Mouse (Mus musculus): ENCODE results near the gene Tssk3. TPM values are rescaled to one million over a fixed set of nuclear protein-coding genes. Genes with fewer than 3 reads are reported as not detected.

The Tssk3 gene
- total RNA-seq, 4 experiments from 2014 or later: not detected

- no peak for DNase-seq (ENCODE audit: low spot score)
Observed at GRCm38 (mm10) chr4:129448713-129449112, 42.1 kb downstream of the Tssk3 start.

GRCm38 (mm10) chr4:129447778-129448563 is 42.9 kb downstream of the Tssk3 start:
- no peak for DNase-seq (ENCODE audit: low spot score)

- DNase-seq (ENCODE audit: low spot score): no peak
Observed at GRCm38 (mm10) chr4:129447360-129447759, 43.5 kb downstream of the Tssk3 start.

GRCm38 (mm10) chr4:129441145-129441544 is 49.7 kb downstream of the Tssk3 start:
- DNase-seq (ENCODE audit: low spot score): no peak

DNA sequence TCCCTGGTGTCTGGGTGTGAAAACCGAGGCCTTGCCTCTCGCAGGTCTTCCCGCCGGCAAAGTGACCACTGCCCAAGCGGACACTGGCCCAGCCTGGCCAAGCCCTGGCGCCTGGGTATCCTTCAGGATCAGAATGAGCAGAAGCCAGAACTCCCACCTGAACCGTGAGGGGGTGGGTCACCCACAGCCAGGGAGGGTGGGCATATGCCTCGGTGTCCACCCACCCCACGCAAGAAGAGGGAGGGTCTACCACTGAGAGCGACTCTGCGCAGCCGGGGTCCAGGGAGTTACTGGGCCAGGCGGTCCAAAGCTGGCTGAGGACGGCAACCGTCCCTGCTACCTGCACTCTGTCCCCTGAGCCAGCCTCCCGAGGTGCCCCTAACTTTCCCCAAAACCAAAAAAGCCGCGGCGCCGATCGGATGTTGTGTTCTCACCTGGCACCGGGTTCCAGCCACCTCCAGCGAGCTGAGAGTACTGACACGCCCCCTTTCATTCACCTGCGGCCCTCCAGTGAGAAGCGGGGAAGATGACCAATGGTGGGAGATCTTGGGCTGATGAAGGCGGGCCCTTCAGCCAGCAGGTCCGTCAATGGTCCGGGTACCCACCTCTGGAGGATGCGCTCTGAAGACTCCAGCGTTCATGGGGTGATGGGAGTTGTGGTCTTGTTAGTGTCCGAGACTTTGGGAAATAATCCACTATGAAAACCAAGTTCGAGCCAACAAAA is 50.3 kb downstream of the Tssk3 start, which contains the start of gene Zbtb8b:
Zbtb8b (minus strand) TSS at position 514 of the 724 bp plus-strand sequence.
- no peak for DNase-seq (ENCODE audit: low spot score)

Other genes starting within 250 kb of the Tssk3 start
- gene C77080, start 229.6 kb downstream of the Tssk3 start, total RNA-seq (2022): 1 to 10 TPM; 2.8 to 4.0 (median 3.2) TPM
- 10 to 100 TPM; 19.5 to 31.7 (median 25.4) TPM for gene Sync, start 203.4 kb downstream of the Tssk3 start, total RNA-seq (2022)
- gene Rbbp4, start 155.7 kb downstream of the Tssk3 start, total RNA-seq (2022): 10 to 100 TPM; 57.2 to 73.7 (median 65.6) TPM
- 10 to 100 TPM; 20.6 to 30.7 (median 27.4) TPM for gene Zbtb8os, start 155.3 kb downstream of the Tssk3 start, total RNA-seq (2022)
- 1 to 10 TPM; 2.1 to 3.7 (median 3.1) TPM for gene Zbtb8a, start 112.9 kb downstream of the Tssk3 start, total RNA-seq (2022)
- gene Zbtb8b, start 50.2 kb downstream of the Tssk3 start, total RNA-seq (2022): under 1 TPM; 0.09 to 0.14 (median 0.09) TPM
- 10 to 100 TPM; 50.3 to 54.6 (median 53.3) TPM for gene Bsdc1, start 29.4 kb downstream of the Tssk3 start, total RNA-seq (2022)
- gene Fam229a, start 168 bp upstream of the Tssk3 start, total RNA-seq (2022): not detected
- gene Marcksl1, start 22.6 kb upstream of the Tssk3 start, total RNA-seq (2022): 1 to 10 TPM; 2.3 to 3.3 (median 3.2) TPM
- gene Hdac1, start 51.7 kb upstream of the Tssk3 start, total RNA-seq (2022): 10 to 100 TPM; 11.4 to 15.0 (median 12.8) TPM
- gene Lck, start 82.6 kb upstream of the Tssk3 start, total RNA-seq (2022): 1 to 10 TPM in 1 of 4 experiments, under 1 TPM in 2, not detected in 1; 0.14 to 1.3 (median 0.53) TPM
- gene Fam167b, start 87.5 kb upstream of the Tssk3 start, total RNA-seq (2022): under 1 TPM in 2 of 4 experiments, not detected in 2; 0.35 to 0.55 TPM
- gene Eif3i, start 109.6 kb upstream of the Tssk3 start, total RNA-seq (2022): 100 to 1,000 TPM; 118 to 136 (median 130) TPM
- gene Tmem234, start 109.6 kb upstream of the Tssk3 start, total RNA-seq (2022): 10 to 100 TPM; 40.4 to 44.9 (median 42.0) TPM
- gene Dcdc2b, start 123.2 kb upstream of the Tssk3 start, total RNA-seq (2022): 1 to 10 TPM in 2 of 4 experiments, under 1 TPM in 2; 0.32 to 1.2 (median 0.82) TPM
- 10 to 100 TPM; 14.6 to 22.9 (median 19.0) TPM for gene Iqcc, start 128.1 kb upstream of the Tssk3 start, total RNA-seq (2022)
- 10 to 100 TPM; 11.9 to 20.3 (median 14.6) TPM for gene Ccdc28b, start 132.9 kb upstream of the Tssk3 start, total RNA-seq (2022)
- 10 to 100 TPM; 23.2 to 30.1 (median 25.8) TPM for gene Txlna, start 150.0 kb upstream of the Tssk3 start, total RNA-seq (2022)
- 10 to 100 TPM; 59.7 to 77.9 (median 72.2) TPM for gene Kpna6, start 181.7 kb upstream of the Tssk3 start, total RNA-seq (2022)
- gene Tmem39b, start 205.8 kb upstream of the Tssk3 start, total RNA-seq (2022): 1 to 10 TPM; 3.8 to 5.7 (median 5.3) TPM

Measured in heart, adult 8-10 months (tissue).